In genomic region chr2:155962991-155963390, GRCm38 (mm10) we compare ENCODE assay signal across 11 mouse cellular contexts. TPM values are rescaled to one million over a fixed set of nuclear protein-coding genes. Genes with fewer than 3 reads are reported as not detected.
DNase-seq lines count a peak whose midpoint lies in the region; ATAC-seq and TF ChIP-seq lines count a peak whose summit lies in the region.
"Had no signal": no experiment of that assay in that cellular context is flagged by ENCODE, and none has a peak within 500 bp of the region (broad histone marks: within the 10 kb centered on the region; RNA-seq: fewer than 3 reads in every experiment).

No protein-coding gene starts in this region.

- no peak overlapping the region for H3K4me3 ChIP-seq in heart, adult 2 months
- H3K4me3 ChIP-seq in lung, postnatal 0 days (ENCODE audit: low read depth, low read length) = no peak overlapping the region
- no peak overlapping the region for H3K4me3 ChIP-seq in midbrain, postnatal 0 days (ENCODE audit: low read depth, low read length)
- H3K4me3 ChIP-seq: liver, embryonic 13.5 days had no signal

- TF ChIP-seq POLR2A in heart, adult 2 months (IDR thresholded peaks at IDR 0.05; ENCODE audit: insufficient read depth, low read depth, low read length) = no peak

- H3K4me1 ChIP-seq in heart, adult 2 months (ENCODE audit: control insufficient read depth, insufficient read depth, low read length) = no peaks in the 10 kb centered on the region
- H3K4me1 ChIP-seq in lung, postnatal 0 days (ENCODE audit: insufficient read depth, low read depth, low read length) = no peaks in the 10 kb centered on the region
- no peaks in the 10 kb centered on the region for H3K4me1 ChIP-seq in midbrain, postnatal 0 days (ENCODE audit: insufficient read depth, low read length)

- no peak overlapping the region for H3K27ac ChIP-seq in heart, adult 2 months
- no peak overlapping the region for H3K27ac ChIP-seq in lung, postnatal 0 days (ENCODE audit: low read length)
- no peak overlapping the region for H3K27ac ChIP-seq in midbrain, postnatal 0 days (ENCODE audit: low read depth, low read length)
- H3K27ac ChIP-seq: liver, embryonic 13.5 days had no signal

- H3K9ac ChIP-seq in heart, adult 2 months (ENCODE audit: low read depth, low read length) = no peak overlapping the region
- H3K9ac ChIP-seq in lung, postnatal 0 days (replicated peaks; ENCODE audit: low read depth) = no peak overlapping the region
- H3K9ac ChIP-seq in midbrain, postnatal 0 days (replicated peaks; ENCODE audit: low read length, poor library complexity, severe bottlenecking) = no peak overlapping the region
- H3K9ac ChIP-seq: liver, embryonic 13.5 days had no signal

- no peak for DNase-seq in heart, adult 2 months
- no peak for DNase-seq in heart, postnatal 4 days
- DNase-seq in lung, postnatal 0 days (ENCODE audit: low spot score) = peak; percentile 33
- DNase-seq in lung, adult 18-20 months = no peak
- DNase-seq in cerebellum, postnatal 25 days = peak; percentile 24 to 43
- peak; percentile 77 for DNase-seq in midbrain, postnatal 0 days (ENCODE audit: low spot score)
- DNase-seq in right cerebral cortex, adult 2 months (ENCODE audit: low spot score in 2 of 2) = no peak
- no peak for DNase-seq in left cerebral cortex, adult 18-20 months (ENCODE audit: low spot score in 2 of 2)
- DNase-seq: liver, embryonic 13.5 days; right cerebral cortex, postnatal 14 days had no signal

- no peak overlapping the region for H3K4me2 ChIP-seq in lung, postnatal 0 days (replicated peaks; ENCODE audit: low read depth, low read length)
- no peak overlapping the region for H3K4me2 ChIP-seq in midbrain, postnatal 0 days (ENCODE audit: low read depth, low read length, poor library complexity, severe bottlenecking)
- H3K4me2 ChIP-seq: liver, embryonic 13.5 days had no signal

- no peak for TF ChIP-seq EP300 in heart, adult 2 months (IDR thresholded peaks at IDR 0.05; ENCODE audit: insufficient read depth, low read depth, low read length)
- no peak for TF ChIP-seq EP300 in lung, postnatal 0 days (IDR thresholded peaks at IDR 0.05)

- no peaks in the 10 kb centered on the region for H3K36me3 ChIP-seq in heart, adult 2 months (ENCODE audit: control insufficient read depth, insufficient read depth, low read length)
- peaks cover 21% of the 10 kb centered on the region for H3K36me3 ChIP-seq in lung, postnatal 0 days (ENCODE audit: insufficient read depth, low read length)
- H3K36me3 ChIP-seq in midbrain, postnatal 0 days (ENCODE audit: insufficient read depth, low read length) = peaks cover 45% of the 10 kb centered on the region

- 33% methylated on average over 1 of the region's 1 CpGs for WGBS in heart, adult 2 months
- 50% methylated on average over 1 of the region's 1 CpGs for WGBS in lung, postnatal 0 days
- 26% methylated on average over 1 of the region's 1 CpGs for WGBS in midbrain, postnatal 0 days

- ATAC-seq in lung, postnatal 0 days = no peak
- ATAC-seq in midbrain, postnatal 0 days (ENCODE audit: low FRiP score) = no peak

- intact Hi-C loops in heart, adult 2 months (cut with DNase I) = loop anchor here (5.0 kb wide), 2 partner anchors 179 to 314 kb away; partner anchors contain the start of genes Nfs1 and Romo1

- H3K79me2 ChIP-seq in heart, adult 2 months (replicated peaks; ENCODE audit: control insufficient read depth, insufficient read depth, low read length) = no peaks in the 10 kb centered on the region

- no peaks in the 10 kb centered on the region for H3K9me3 ChIP-seq in lung, postnatal 0 days (ENCODE audit: low read length)
- no peaks in the 10 kb centered on the region for H3K9me3 ChIP-seq in midbrain, postnatal 0 days (ENCODE audit: low read length)
- H3K9me3 ChIP-seq: liver, embryonic 13.5 days had no signal

- TF ChIP-seq CTCF in heart, adult 2 months (IDR thresholded peaks at IDR 0.05) = peak; percentile 70
- TF ChIP-seq CTCF in lung, postnatal 0 days (IDR thresholded peaks at IDR 0.05) = peak; percentile 66
- TF ChIP-seq CTCF in midbrain, postnatal 0 days (IDR thresholded peaks at IDR 0.05) = peak; percentile 78

- no peaks in the 10 kb centered on the region for H3K27me3 ChIP-seq in heart, adult 2 months (ENCODE audit: control insufficient read depth, insufficient read depth, low read length)
- H3K27me3 ChIP-seq in lung, postnatal 0 days (replicated peaks; ENCODE audit: insufficient read depth, low read length) = no peaks in the 10 kb centered on the region
- no peaks in the 10 kb centered on the region for H3K27me3 ChIP-seq in midbrain, postnatal 0 days (ENCODE audit: insufficient read depth, low read length)
- H3K27me3 ChIP-seq: liver, embryonic 13.5 days had no signal

RNA-seq across cellular contexts. Expression of gene Cep250, which starts 6.7 kb away (rescaled TPM):
- 1 to 10 TPM; 5.3 to 7.4 TPM for total RNA-seq in heart, adult 2 months (2021)
- polyA plus RNA-seq in heart, adult 2 months (2012; rRNA removed) = 2.8 and 5.0 TPM in 2 replicates
- 10 to 100 TPM; 11.9 to 14.4 TPM for total RNA-seq in heart, postnatal 4 days (2021)
- polyA plus RNA-seq in lung, postnatal 0 days (2015; fragmentation: Nextera tagmentation; extraction: Ambion mirVana) = 6.6 and 7.4 TPM in 2 replicates
- total RNA-seq in midbrain, postnatal 0 days (2014; rRNA removed) = 14.1 and 19.2 TPM in 2 replicates
- 8.7 and 10.1 TPM in 2 replicates for polyA plus RNA-seq in midbrain, postnatal 0 days (2015; fragmentation: Nextera tagmentation; extraction: Ambion mirVana)
- total RNA-seq in left cerebral cortex, adult 18-20 months (2021) = 10 to 100 TPM; 18.2 to 19.5 TPM

RNA-seq across cellular contexts. Expression of gene Gdf5, which starts 17.8 kb away (rescaled TPM):
- not detected for total RNA-seq in heart, adult 2 months (2021)
- polyA plus RNA-seq in heart, adult 2 months (2012; rRNA removed) = 0.16 TPM in 1 of 2 replicates, not detected in the other
- under 1 TPM in 1 of 2 experiments, not detected in 1; 0.12 TPM for total RNA-seq in heart, postnatal 4 days (2021)
- polyA plus RNA-seq in lung, postnatal 0 days (2015; fragmentation: Nextera tagmentation; extraction: Ambion mirVana) = 1.7 and 2.7 TPM in 2 replicates
- 1.5 and 2.0 TPM in 2 replicates for total RNA-seq in midbrain, postnatal 0 days (2014; rRNA removed)
- 0.69 and 1.2 TPM in 2 replicates for polyA plus RNA-seq in midbrain, postnatal 0 days (2015; fragmentation: Nextera tagmentation; extraction: Ambion mirVana)
- total RNA-seq in left cerebral cortex, adult 18-20 months (2021) = under 1 TPM; 0.19 to 0.21 TPM
- total RNA-seq: heart, postnatal 14 days had no signal
- polyA plus RNA-seq: liver, embryonic 13.5 days had no signal

RNA-seq across cellular contexts. Expression of gene Gm15557, which starts 22.5 kb away (rescaled TPM):
- total RNA-seq in heart, adult 2 months (2021) = not detected
- not detected in 2 replicates for polyA plus RNA-seq in heart, adult 2 months (2012; rRNA removed)
- not detected for total RNA-seq in heart, postnatal 4 days (2021)
- 0.11 TPM in 1 of 2 replicates, not detected in the other for polyA plus RNA-seq in lung, postnatal 0 days (2015; fragmentation: Nextera tagmentation; extraction: Ambion mirVana)
- not detected in 2 replicates for total RNA-seq in midbrain, postnatal 0 days (2014; rRNA removed)
- not detected in 2 replicates for polyA plus RNA-seq in midbrain, postnatal 0 days (2015; fragmentation: Nextera tagmentation; extraction: Ambion mirVana)
- total RNA-seq in left cerebral cortex, adult 18-20 months (2021) = not detected
- total RNA-seq: heart, postnatal 14 days had no signal
- polyA plus RNA-seq: liver, embryonic 13.5 days had no signal

RNA-seq across cellular contexts. Expression of gene Uqcc1, which starts 32.9 kb away (rescaled TPM):
- total RNA-seq in heart, adult 2 months (2021) = 100 to 1,000 TPM; 268 to 270 TPM
- polyA plus RNA-seq in heart, adult 2 months (2012; rRNA removed) = 144 and 246 TPM in 2 replicates
- 100 to 1,000 TPM; 149 to 164 TPM for total RNA-seq in heart, postnatal 4 days (2021)
- polyA plus RNA-seq in lung, postnatal 0 days (2015; fragmentation: Nextera tagmentation; extraction: Ambion mirVana) = 24.4 and 35.1 TPM in 2 replicates
- total RNA-seq in midbrain, postnatal 0 days (2014; rRNA removed) = 44.6 and 48.2 TPM in 2 replicates
- 55.0 and 58.9 TPM in 2 replicates for polyA plus RNA-seq in midbrain, postnatal 0 days (2015; fragmentation: Nextera tagmentation; extraction: Ambion mirVana)
- total RNA-seq in left cerebral cortex, adult 18-20 months (2021) = 10 to 100 TPM; 84.7 to 91.8 TPM

RNA-seq across cellular contexts. Expression of gene 6430550D23Rik, which starts 44.8 kb away (rescaled TPM):
- total RNA-seq in heart, adult 2 months (2021) = under 1 TPM; 0.55 to 0.61 TPM
- 0.78 and 2.2 TPM in 2 replicates for polyA plus RNA-seq in heart, adult 2 months (2012; rRNA removed)
- under 1 TPM; 0.18 to 0.21 TPM for total RNA-seq in heart, postnatal 4 days (2021)
- 1.0 and 1.1 TPM in 2 replicates for polyA plus RNA-seq in lung, postnatal 0 days (2015; fragmentation: Nextera tagmentation; extraction: Ambion mirVana)
- total RNA-seq in midbrain, postnatal 0 days (2014; rRNA removed) = 0.44 and 1.0 TPM in 2 replicates
- 0.27 and 0.75 TPM in 2 replicates for polyA plus RNA-seq in midbrain, postnatal 0 days (2015; fragmentation: Nextera tagmentation; extraction: Ambion mirVana)
- 1 to 10 TPM in 1 of 2 experiments, under 1 TPM in 1; 0.74 to 1.4 TPM for total RNA-seq in left cerebral cortex, adult 18-20 months (2021)

Comparison
In these comparisons a context has a peak if more than half of its experiments do, and no peak if none do; other contexts are left out.
1. DNase-seq: peak in lung, postnatal 0 days (single experiment), cerebellum, postnatal 25 days (2 of 2) and midbrain, postnatal 0 days (single experiment); none in heart, adult 2 months (0 of 2), heart, postnatal 4 days (single experiment), lung, adult 18-20 months (0 of 2), right cerebral cortex, adult 2 months (0 of 2) and left cerebral cortex, adult 18-20 months (0 of 2).
2. Peak in every context shown above with its lines, with median percentiles within 50 percentile points of each other: CTCF ChIP-seq.